Mouse (Mus musculus) testis, adult 2 months (tissue): ENCODE measurements at regions not wholly inside any gene's neighbourhood (a gene's known extent, or its start where the extent isn't known, plus 50 kb on each side); places are given as distances from the start of the nearest gene placed in this dataset.

ENCODE experiments used
- CTCF ChIP-seq: fragments of 200-500 bp; IDR thresholded peaks from 2 replicates; pipeline ENCODE4 v1.5.1; 2012; ENCODE audit warnings: low read depth, mild to moderate bottlenecking, inconsistent platforms, low read length, moderate library complexity; ENCODE audit not compliant: control insufficient read depth, insufficient read depth, insufficient replicate concordance
- POLR2A ChIP-seq: fragments of 200-500 bp; IDR thresholded peaks from 2 replicates; pipeline ENCODE4 v1.6.1; 2012; ENCODE audit warnings: low read depth, mild to moderate bottlenecking, inconsistent platforms, low read length, moderate library complexity; ENCODE audit not compliant: control insufficient read depth

DNA sequence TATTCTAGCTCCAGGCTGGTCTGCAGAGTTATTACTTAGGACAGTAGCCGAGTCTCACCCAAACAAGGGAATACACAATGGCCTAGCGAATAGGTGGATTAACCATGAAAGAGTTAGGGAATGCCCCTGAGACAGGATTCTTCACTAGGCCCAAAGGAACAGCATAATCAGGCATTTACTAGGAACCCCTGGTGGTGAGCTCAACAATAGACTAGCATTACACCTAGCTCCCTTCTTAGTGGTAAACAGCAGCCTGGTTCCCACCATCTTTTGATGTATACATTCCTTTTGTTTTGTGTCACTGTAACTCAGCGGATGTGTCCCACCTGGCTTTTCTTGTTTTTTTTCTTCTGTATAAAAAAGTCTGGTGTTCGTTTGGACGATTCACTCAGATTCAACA lies 574.0 kb upstream of the Slc8a1 start:
- no peak for TF ChIP-seq POLR2A
- TF ChIP-seq CTCF = no peak
